Mouse (Mus musculus) natural killer cell, adult 2 months (primary cell): Measurements from ENCODE around the gene Tdrd7.
A peak's percentile ranks its signal among the peaks of the same experiment; 100 is the strongest.

Source experiments
- DNase-seq, 2 experiments: peaks; one replicate each; pipeline ENCODE4 v3.0.0; 2022; ENCODE audit warnings: low spot score in 2 of 2

Gene Tdrd7

GRCm38 (mm10) chr4:45964771-45965439, at the start of gene Tdrd7:
Gene Tdrd7, plus strand, starts transcription at chr4:45965334.
- no peak for DNase-seq

GRCm38 (mm10) chr4:45917091-45917490, 48.0 kb upstream of the Tdrd7 start:
- DNase-seq = no peak

GRCm38 (mm10) chr4:45921663-45922435, 43.3 kb upstream of the Tdrd7 start:
- DNase-seq = no peak

- DNase-seq = no peak
These were observed 41.1 kb upstream of the Tdrd7 start for GRCm38 (mm10) chr4:45924011-45924410.

- DNase-seq = no peak
These were observed 36.6 kb upstream of the Tdrd7 start for GRCm38 (mm10) chr4:45928561-45928960.

- peak; percentile 6 to 12 for DNase-seq
These were observed 23.5 kb upstream of the Tdrd7 start for GRCm38 (mm10) chr4:45941628-45942044.

- no peak for DNase-seq
These were observed 17.4 kb upstream of the Tdrd7 start for GRCm38 (mm10) chr4:45947729-45948128.

- DNase-seq = peak in 1 of 2 experiments; percentile 30
These were observed 15.9 kb upstream of the Tdrd7 start for GRCm38 (mm10) chr4:45949109-45949848.

GRCm38 (mm10) chr4:45951830-45952229, 13.3 kb upstream of the Tdrd7 start:
- DNase-seq = no peak

DNA sequence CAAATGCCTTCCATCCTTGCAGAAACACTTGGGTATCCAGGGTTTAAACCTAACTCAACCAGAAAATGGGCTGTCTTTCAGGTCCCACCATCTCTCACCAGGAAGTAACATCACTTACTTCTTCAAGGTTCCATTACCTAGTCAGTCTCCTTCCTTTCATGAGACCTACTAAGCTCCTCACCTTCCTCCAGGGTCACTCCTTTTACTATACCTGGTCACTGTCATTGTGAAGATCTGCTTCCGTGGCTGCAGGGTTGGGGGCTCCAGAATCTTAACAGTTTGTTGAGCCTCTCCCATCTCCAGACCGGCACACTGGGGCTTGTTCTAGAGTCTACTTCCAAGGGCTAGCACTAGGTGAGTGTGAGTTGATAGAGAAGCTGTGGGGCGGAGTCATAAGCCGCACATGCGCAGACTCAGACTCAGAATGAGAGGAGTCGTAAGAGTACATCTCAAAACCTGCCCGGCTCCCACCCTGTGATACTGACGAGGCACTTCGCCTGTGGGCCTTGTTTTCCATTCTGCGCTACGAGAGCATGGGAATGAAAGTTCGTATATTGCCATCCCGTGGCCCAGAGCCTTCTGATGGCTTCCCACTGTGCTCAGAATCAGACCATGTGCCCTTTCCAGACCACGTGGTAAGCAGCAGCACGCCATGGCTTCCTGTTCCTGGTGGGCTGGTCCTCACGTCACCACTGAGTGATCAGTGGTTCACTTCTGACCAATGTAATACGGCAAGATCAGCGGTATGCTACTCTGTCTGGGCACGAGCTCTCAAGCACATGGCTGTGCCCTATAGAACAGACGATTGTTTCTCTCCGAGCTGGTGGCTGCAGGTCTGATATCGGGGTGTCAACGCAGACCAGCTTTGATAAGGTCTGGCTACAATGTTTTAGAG, 11.9 kb upstream of the Tdrd7 start:
- no peak for DNase-seq

- no peak for DNase-seq
These were observed 9.9 kb upstream of the Tdrd7 start for GRCm38 (mm10) chr4:45955235-45955634.

- DNase-seq = no peak
These were observed 9.0 kb upstream of the Tdrd7 start for GRCm38 (mm10) chr4:45956131-45956530.

GRCm38 (mm10) chr4:45956706-45957105, 8.4 kb upstream of the Tdrd7 start:
- DNase-seq = no peak

GRCm38 (mm10) chr4:45965737-45966447, 758 bp downstream of the Tdrd7 start:
- no peak for DNase-seq

- DNase-seq = no peak
These were observed 1.6 kb downstream of the Tdrd7 start for GRCm38 (mm10) chr4:45966716-45967115.

DNA sequence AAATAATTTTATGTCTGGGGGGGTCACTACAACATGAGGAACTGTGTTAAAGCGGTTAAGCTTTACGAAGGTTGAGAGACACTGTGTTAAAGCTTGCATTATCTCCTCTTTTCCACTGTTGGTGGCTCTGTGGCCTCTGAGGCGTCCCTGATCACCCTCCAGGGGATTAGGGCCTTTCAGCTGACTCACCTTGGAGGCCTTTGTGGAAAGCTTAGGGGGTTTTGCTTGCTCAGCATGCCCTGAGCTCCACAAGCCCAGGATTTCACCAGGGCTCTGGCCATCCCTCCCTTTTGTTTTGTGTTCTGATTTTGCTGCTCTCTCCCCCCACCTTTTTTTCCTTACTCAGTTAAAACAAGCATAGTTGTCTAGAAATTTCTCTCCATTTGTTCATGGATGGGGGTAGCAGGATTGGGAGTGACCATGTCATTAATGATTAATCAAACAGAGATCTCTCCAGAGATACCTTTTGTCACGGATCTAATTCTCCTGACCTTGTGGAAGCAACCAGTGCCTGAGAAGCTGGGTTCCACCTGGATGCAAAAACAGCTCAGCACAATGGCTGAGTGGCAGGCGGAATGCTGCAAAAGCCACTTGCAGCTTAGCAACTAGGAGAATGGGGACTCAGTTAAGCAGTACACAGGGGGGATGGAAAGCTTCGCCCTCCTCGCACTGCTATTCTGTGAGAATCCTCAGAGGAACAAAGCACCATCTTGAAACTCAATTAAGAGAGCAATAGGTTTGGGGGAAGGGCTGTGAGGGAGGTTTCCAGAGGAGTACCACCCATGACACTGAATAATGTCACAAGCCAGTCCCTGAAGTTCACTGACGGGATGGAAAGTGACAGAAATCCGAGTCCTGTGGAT, 2.6 kb downstream of the Tdrd7 start:
- no peak for DNase-seq

DNA sequence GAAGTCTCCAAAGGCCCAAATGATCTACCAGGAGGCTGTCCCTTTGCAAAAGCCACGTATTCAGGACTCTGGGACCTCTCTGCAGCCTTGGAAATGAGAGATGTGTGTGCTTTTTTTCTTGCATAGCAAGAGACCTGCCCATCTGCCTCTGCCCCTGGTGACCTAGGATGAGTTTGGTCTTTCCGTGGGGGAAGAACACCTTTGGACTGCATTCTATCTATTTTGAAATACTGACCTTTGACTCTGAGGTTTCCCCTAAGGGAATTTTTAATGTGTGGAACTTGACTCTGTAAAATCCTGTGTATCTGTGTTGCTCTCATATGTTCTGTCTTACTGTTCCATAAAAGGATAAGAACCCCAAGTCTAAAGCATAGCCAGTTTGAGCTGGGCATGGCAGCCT, 3.9 kb downstream of the Tdrd7 start:
- DNase-seq = no peak

- DNase-seq = no peak
These were observed 5.0 kb downstream of the Tdrd7 start for GRCm38 (mm10) chr4:45970048-45970560.

GRCm38 (mm10) chr4:45971806-45972447, 6.8 kb downstream of the Tdrd7 start:
- peak; percentile 93 to 98 for DNase-seq
